Mouse (Mus musculus) E14TG2a.4 (cell line): ENCODE measurements around the gene B230217C12Rik.

ENCODE experiments used
- CTCF ChIP-seq: conservative IDR thresholded peaks from 2 replicates; pipeline ENCODE4 v1.5.1; 2014; ENCODE audit warnings: low read length
- NANOG ChIP-seq: IDR thresholded peaks from 2 replicates; pipeline ENCODE4 v1.6.1; 2014; ENCODE audit warnings: borderline replicate concordance, low read length, mixed read lengths

- TF ChIP-seq CTCF (no peak), NANOG (no peak)
Measured at GRCm38 (mm10) chr11:97816916-97817315, 23.7 kb upstream of the B230217C12Rik start.
